Mouse (Mus musculus): Measurements from ENCODE around the gene 9130023H24Rik. TPM values are rescaled to one million over a fixed set of nuclear protein-coding genes. Genes with fewer than 3 reads are reported as not detected.
A peak's percentile ranks its signal among the peaks of the same experiment; 100 is the strongest.

Gene 9130023H24Rik
- polyA plus RNA-seq (2016; fragmentation: Nextera tagmentation; extraction: Ambion mirVana) = 10.3 and 11.7 TPM in 2 replicates

DNA sequence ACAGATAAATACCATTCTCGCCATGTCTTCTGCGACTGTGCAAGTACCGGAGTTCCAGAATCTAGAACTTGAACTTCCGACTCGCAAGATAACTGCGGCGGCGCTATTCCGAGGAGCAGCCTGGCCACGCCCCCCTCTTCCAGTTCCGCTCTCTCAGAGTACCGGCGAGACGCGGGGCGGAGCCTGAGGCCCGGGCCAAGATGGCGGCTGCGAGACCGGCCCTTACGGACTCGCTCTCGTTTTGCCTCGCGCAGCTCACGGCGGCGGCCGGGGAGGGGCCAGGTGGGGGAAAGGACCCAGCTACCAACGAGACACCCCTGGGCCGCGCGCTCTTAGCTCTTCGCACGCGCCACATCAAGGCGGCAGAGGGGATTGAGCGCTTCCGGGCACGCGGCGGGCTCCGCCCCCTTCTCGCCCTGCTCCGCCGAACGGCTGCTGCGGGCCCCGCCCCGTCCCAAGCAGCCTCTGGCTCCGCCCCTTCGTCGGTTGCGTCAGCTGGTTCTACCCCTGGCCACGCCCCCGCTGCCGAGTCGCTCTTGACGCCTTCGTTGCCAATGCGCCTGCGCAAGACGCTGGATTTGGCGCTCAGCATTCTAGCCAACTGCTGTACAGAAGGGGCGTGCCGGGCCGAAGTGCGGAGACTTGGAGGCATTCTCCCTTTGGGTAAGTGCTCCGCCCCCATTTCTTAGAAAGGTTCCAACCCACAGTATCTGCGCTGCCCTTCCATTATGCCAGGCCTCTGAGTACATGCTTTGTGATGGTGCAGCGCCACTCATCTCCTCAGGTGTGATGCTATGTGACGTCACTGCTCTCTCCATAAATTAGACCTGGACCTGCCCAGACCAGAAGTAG, at the start of gene 9130023H24Rik:
Gene 9130023H24Rik, minus strand, starts transcription at position 105 of the 852 bp plus-strand sequence.
- Histone ChIP-seq H3K9me3 (replicated peaks) (no peaks in the 10 kb centered on the region), H3K27ac (replicated peaks) (peak within 1 kb of the TSS; percentile 97), H3K4me3 (peak within 1 kb of the TSS; percentile 70), H3K36me3 (peaks cover 40% of the 10 kb centered on the region), H3K4me1 (peaks cover 46% of the 10 kb centered on the region), H3K27me3 (ENCODE audit: low read depth, poor library complexity, severe bottlenecking) (no peaks in the 10 kb centered on the region)
- peak; percentile 100 for DNase-seq (ENCODE audit: low spot score)
- under 1% methylated on average over 66 of the region's 72 CpGs for WGBS

DNA sequence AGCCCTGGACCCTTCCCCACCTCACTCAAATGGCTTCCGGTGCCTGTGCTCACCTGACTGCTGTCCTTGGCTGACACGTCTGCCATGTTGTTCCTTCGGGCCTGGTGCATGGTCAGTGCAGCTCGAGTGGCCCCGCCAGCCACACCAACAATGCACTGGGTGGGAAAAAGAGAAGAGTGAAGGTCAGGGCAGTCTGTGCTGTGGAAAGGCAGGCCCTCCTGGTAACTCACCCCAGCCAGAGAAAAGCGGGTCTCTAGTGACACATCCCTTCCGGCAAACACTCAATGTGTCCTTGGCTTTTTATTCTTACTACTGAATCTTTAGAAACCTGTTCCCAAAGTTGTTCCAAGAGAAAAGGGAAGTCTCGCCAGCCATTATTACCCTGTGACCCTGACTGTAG, 47.2 kb upstream of the 9130023H24Rik start:
- Histone ChIP-seq H3K27me3 (ENCODE audit: low read depth, poor library complexity, severe bottlenecking) (peaks cover 82% of the 10 kb centered on the region), H3K27ac (replicated peaks) (peak overlapping the region; percentile 59; the same call in 1 of the 2 replicates), H3K9me3 (replicated peaks) (no peaks in the 10 kb centered on the region), H3K36me3 (peaks cover 43% of the 10 kb centered on the region), H3K4me1 (peaks cover 61% of the 10 kb centered on the region), H3K4me3 (no peak overlapping the region)
- no peak for DNase-seq (ENCODE audit: low spot score)
- 87% methylated on average over 8 of the region's 8 CpGs for WGBS

GRCm38 (mm10) chr7:128284047-128284446, 46.2 kb upstream of the 9130023H24Rik start:
- peaks cover 52% of the 10 kb centered on the region for H3K36me3 ChIP-seq
- 71% methylated on average over 5 of the region's 5 CpGs for WGBS
- H3K4me1 ChIP-seq = peaks cover 51% of the 10 kb centered on the region
- peaks cover 88% of the 10 kb centered on the region for H3K27me3 ChIP-seq (ENCODE audit: low read depth, poor library complexity, severe bottlenecking)
- DNase-seq (ENCODE audit: low spot score) = no peak
- H3K9me3 ChIP-seq (replicated peaks) = no peaks in the 10 kb centered on the region
- H3K4me3 ChIP-seq = no peak overlapping the region
- H3K27ac ChIP-seq (replicated peaks) = peak overlapping the region; percentile 75; the same call in 1 of the 2 replicates

DNA sequence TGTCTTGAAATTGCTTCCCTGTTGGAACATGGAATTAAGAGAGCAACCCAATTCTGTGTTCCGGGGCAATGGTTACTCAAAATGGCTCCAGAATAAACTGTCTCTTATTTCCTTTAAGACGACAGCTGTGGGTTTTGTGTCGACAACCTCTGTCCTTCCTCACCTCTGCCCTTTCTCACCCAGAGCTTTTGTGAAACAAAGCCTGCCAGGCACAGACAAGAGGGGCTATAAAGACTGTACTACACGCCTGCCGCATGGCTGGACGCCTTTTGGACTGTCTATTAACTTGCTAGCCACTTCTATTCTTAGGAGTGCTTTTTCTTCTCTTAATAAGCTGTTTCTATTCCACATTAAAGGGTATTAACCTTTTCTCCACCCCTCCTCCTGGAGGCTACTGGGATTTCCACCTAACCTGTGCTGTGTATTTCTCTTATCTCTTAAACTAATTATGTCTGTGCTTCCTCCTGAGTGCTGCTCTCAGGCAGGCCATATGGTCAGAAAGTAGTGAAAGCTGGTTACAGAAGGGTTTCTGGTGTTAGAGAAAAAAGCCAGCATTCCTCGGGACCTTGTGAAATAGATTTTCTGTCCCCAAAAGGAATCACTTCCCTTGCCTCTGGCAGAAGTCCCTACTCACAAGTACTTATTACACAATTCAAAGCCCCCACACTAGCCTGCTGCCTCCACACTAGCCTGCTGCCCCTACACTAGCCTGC, 44.9 kb upstream of the 9130023H24Rik start:
- H3K9me3 ChIP-seq (replicated peaks) = no peaks in the 10 kb centered on the region

GRCm38 (mm10) chr7:128281765-128282164, 43.9 kb upstream of the 9130023H24Rik start:
- Histone ChIP-seq H3K36me3 (peaks cover 47% of the 10 kb centered on the region), H3K4me1 (peaks cover 54% of the 10 kb centered on the region), H3K27me3 (ENCODE audit: low read depth, poor library complexity, severe bottlenecking) (peaks cover 88% of the 10 kb centered on the region), H3K27ac (replicated peaks) (no peak overlapping the region), H3K9me3 (replicated peaks) (no peaks in the 10 kb centered on the region), H3K4me3 (no peak overlapping the region)
- WGBS = 80% methylated on average over 11 of the region's 11 CpGs
- no peak for DNase-seq (ENCODE audit: low spot score)

More for the DNA sequence above, 44.9 kb upstream of the 9130023H24Rik start:
- peaks cover 88% of the 10 kb centered on the region for H3K27me3 ChIP-seq (ENCODE audit: low read depth, poor library complexity, severe bottlenecking)
- H3K36me3 ChIP-seq = peaks cover 50% of the 10 kb centered on the region
- peak; percentile 60 for DNase-seq (ENCODE audit: low spot score)
- H3K4me3 ChIP-seq = no peak overlapping the region
- H3K4me1 ChIP-seq = peaks cover 45% of the 10 kb centered on the region
- 10% methylated on average over 7 of the region's 7 CpGs for WGBS
- peak overlapping the region; percentile 75 for H3K27ac ChIP-seq (replicated peaks)

DNA sequence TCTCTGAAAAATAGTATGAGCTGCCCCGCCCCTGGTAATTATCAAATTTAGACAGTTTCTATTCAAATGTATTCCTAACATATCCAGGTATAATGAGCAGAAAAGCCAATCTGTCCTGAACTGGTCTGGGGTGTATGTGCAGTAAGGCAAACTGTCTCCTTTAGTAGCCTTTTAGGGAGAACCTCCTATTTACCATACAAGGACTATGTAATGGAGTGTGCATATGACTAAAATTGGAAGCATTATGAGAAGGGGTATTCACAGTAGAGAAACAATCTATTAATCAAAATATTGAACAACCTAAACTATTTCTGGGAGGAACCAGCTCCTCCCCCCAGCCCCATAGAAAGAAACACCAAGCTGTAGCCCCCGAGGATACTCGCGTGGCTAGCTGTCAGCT, 41.9 kb upstream of the 9130023H24Rik start:
- no peaks in the 10 kb centered on the region for H3K9me3 ChIP-seq (replicated peaks)
- WGBS = 85% methylated on average over 4 of the region's 4 CpGs
- peaks cover 56% of the 10 kb centered on the region for H3K4me1 ChIP-seq
- no peak overlapping the region for H3K27ac ChIP-seq (replicated peaks)
- DNase-seq (ENCODE audit: low spot score) = no peak
- no peak overlapping the region for H3K4me3 ChIP-seq
- peaks cover 53% of the 10 kb centered on the region for H3K36me3 ChIP-seq
- H3K27me3 ChIP-seq (ENCODE audit: low read depth, poor library complexity, severe bottlenecking) = peaks cover 86% of the 10 kb centered on the region

- peaks cover 84% of the 10 kb centered on the region for H3K36me3 ChIP-seq
- H3K9me3 ChIP-seq (replicated peaks) = no peaks in the 10 kb centered on the region
- no peak overlapping the region for H3K27ac ChIP-seq (replicated peaks)
- WGBS = 93% methylated on average over 6 of the region's 6 CpGs
- H3K4me1 ChIP-seq = peaks cover 26% of the 10 kb centered on the region
- no peak overlapping the region for H3K4me3 ChIP-seq
- DNase-seq (ENCODE audit: low spot score) = no peak
- peaks cover 65% of the 10 kb centered on the region for H3K27me3 ChIP-seq (ENCODE audit: low read depth, poor library complexity, severe bottlenecking)
These were observed 38.2 kb upstream of the 9130023H24Rik start for GRCm38 (mm10) chr7:128276051-128276450.

GRCm38 (mm10) chr7:128271496-128271895, 33.7 kb upstream of the 9130023H24Rik start:
- no peak for DNase-seq (ENCODE audit: low spot score)
- peaks cover 64% of the 10 kb centered on the region for H3K36me3 ChIP-seq
- WGBS = 92% methylated on average over 9 of the region's 9 CpGs

GRCm38 (mm10) chr7:128270431-128270850, 32.6 kb upstream of the 9130023H24Rik start:
- Histone ChIP-seq H3K9me3 (replicated peaks) (no peaks in the 10 kb centered on the region), H3K4me3 (no peak overlapping the region), H3K27ac (replicated peaks) (peak overlapping the region; percentile 42; the same call in 1 of the 2 replicates), H3K36me3 (peaks cover 53% of the 10 kb centered on the region), H3K4me1 (peaks cover 6% of the 10 kb centered on the region; the same call in 1 of the 2 replicates), H3K27me3 (ENCODE audit: low read depth, poor library complexity, severe bottlenecking) (peaks cover 9% of the 10 kb centered on the region)
- WGBS = 58% methylated on average over 13 of the region's 13 CpGs
- no peak for DNase-seq (ENCODE audit: low spot score)

More at GRCm38 (mm10) chr7:128271496-128271895, 33.7 kb upstream of the 9130023H24Rik start:
- Histone ChIP-seq H3K4me3 (no peak overlapping the region), H3K4me1 (peaks cover 6% of the 10 kb centered on the region; the same call in 1 of the 2 replicates), H3K27me3 (ENCODE audit: low read depth, poor library complexity, severe bottlenecking) (peaks cover 19% of the 10 kb centered on the region), H3K27ac (replicated peaks) (no peak overlapping the region), H3K9me3 (replicated peaks) (no peaks in the 10 kb centered on the region)

GRCm38 (mm10) chr7:128267813-128268212, 30.0 kb upstream of the 9130023H24Rik start:
- Histone ChIP-seq H3K9me3 (replicated peaks) (no peaks in the 10 kb centered on the region), H3K27me3 (ENCODE audit: low read depth, poor library complexity, severe bottlenecking) (no peaks in the 10 kb centered on the region; the same call in 1 of the 2 replicates), H3K27ac (replicated peaks) (no peak overlapping the region), H3K36me3 (peaks cover 27% of the 10 kb centered on the region), H3K4me3 (no peak overlapping the region), H3K4me1 (peaks cover 6% of the 10 kb centered on the region; the same call in 1 of the 2 replicates)
- no peak for DNase-seq (ENCODE audit: low spot score)
- 96% methylated on average over 7 of the region's 7 CpGs for WGBS

- H3K36me3 ChIP-seq = peaks cover 23% of the 10 kb centered on the region
- no peaks in the 10 kb centered on the region; the same call in 1 of the 2 replicates for H3K27me3 ChIP-seq (ENCODE audit: low read depth, poor library complexity, severe bottlenecking)
- no peak overlapping the region for H3K4me3 ChIP-seq
- DNase-seq (ENCODE audit: low spot score) = no peak
- peaks cover 6% of the 10 kb centered on the region; the same call in 1 of the 2 replicates for H3K4me1 ChIP-seq
- no peak overlapping the region for H3K27ac ChIP-seq (replicated peaks)
- no peaks in the 10 kb centered on the region for H3K9me3 ChIP-seq (replicated peaks)
- 69% methylated on average over 13 of the region's 13 CpGs for WGBS
These were observed 29.6 kb upstream of the 9130023H24Rik start for GRCm38 (mm10) chr7:128267391-128267790.

- Histone ChIP-seq H3K4me3 (no peak overlapping the region), H3K27ac (replicated peaks) (no peak overlapping the region), H3K9me3 (replicated peaks) (no peaks in the 10 kb centered on the region), H3K27me3 (ENCODE audit: low read depth, poor library complexity, severe bottlenecking) (no peaks in the 10 kb centered on the region), H3K36me3 (peaks cover 10% of the 10 kb centered on the region), H3K4me1 (peaks cover 6% of the 10 kb centered on the region; the same call in 1 of the 2 replicates)
- 83% methylated on average over 5 of the region's 5 CpGs for WGBS
- DNase-seq (ENCODE audit: low spot score) = no peak
These were observed 28.2 kb upstream of the 9130023H24Rik start for GRCm38 (mm10) chr7:128266056-128266455.

Data from midbrain, embryonic 10.5 days (tissue).